8 mouse cellular contexts compared by ENCODE assay signal in the genomic region with DNA sequence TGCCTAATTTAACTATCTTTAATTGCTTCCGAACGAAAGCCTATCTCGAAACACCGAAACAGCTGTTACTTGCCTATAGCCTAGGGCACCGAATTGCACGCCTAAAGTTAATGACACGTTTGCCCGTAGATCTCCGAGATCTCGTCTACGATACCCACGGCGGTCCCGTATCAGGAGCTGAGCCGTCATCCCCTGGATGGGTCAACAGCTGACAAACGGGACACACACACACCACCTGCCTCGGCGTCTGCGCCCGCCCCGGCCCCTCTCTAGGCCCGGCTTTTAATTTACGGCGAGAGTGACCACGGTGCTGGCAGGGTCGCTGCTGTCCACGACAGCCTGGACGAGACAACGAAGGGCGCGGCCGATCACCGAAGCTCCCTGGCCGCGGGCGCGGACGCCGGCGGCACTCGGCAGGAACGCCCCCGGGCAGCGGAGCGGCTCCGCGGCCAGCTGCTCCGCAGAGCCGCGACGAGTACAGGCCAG. TPM values are rescaled to one million over a fixed set of nuclear protein-coding genes. Genes with fewer than 3 reads are reported as not detected.
A peak's percentile ranks its signal among the peaks of the same experiment; 100 is the strongest.
DNase-seq lines count a peak whose midpoint lies in the region; ATAC-seq and TF ChIP-seq lines count a peak whose summit lies in the region.

No protein-coding gene starts in this region.

- peak overlapping the region; percentile 96 for H3K9ac ChIP-seq in heart, postnatal 0 days (replicated peaks; ENCODE audit: low read depth, low read length)
- H3K9ac ChIP-seq in embryonic facial prominence, embryonic 12.5 days = peak overlapping the region; percentile 93
- peak overlapping the region; percentile 99 for H3K9ac ChIP-seq in intestine, postnatal 0 days (ENCODE audit: low read depth, low read length)

- WGBS in heart, postnatal 0 days = 1% methylated on average over 51 of the region's 51 CpGs
- WGBS in embryonic facial prominence, embryonic 12.5 days = under 1% methylated on average over 51 of the region's 51 CpGs
- WGBS in intestine, postnatal 0 days = under 1% methylated on average over 43 of the region's 51 CpGs

- no peak for TF ChIP-seq POLR2A in myocyte (IDR thresholded peaks at IDR 0.05; ENCODE audit: insufficient read length, low read depth)

- H3K4me1 ChIP-seq in heart, postnatal 0 days (ENCODE audit: control insufficient read depth, insufficient read depth) = peaks cover 7% of the 10 kb centered on the region
- H3K4me1 ChIP-seq in embryonic facial prominence, embryonic 12.5 days = peaks cover 13% of the 10 kb centered on the region
- no peaks in the 10 kb centered on the region; the same call in 1 of the 2 replicates for H3K4me1 ChIP-seq in intestine, postnatal 0 days (replicated peaks; ENCODE audit: control insufficient read depth, insufficient read depth, low read length)

- peak; percentile 27 for ATAC-seq in heart, postnatal 0 days (ENCODE audit: insufficient read depth, low read depth)
- peak; percentile 64 for ATAC-seq in embryonic facial prominence, embryonic 12.5 days (ENCODE audit: insufficient number of reproducible peaks, insufficient read depth, low FRiP score, low TSS enrichment)
- ATAC-seq in intestine, postnatal 0 days = peak; percentile 37

- TF ChIP-seq EP300 in heart, postnatal 0 days (IDR thresholded peaks at IDR 0.05; ENCODE audit: low read depth) = no peak

- H3K4me3 ChIP-seq in heart, postnatal 0 days (ENCODE audit: low read depth, low read length) = peak overlapping the region; percentile 93
- H3K4me3 ChIP-seq in embryonic facial prominence, embryonic 12.5 days = peak overlapping the region; percentile 78
- peak overlapping the region; percentile 89 for H3K4me3 ChIP-seq in intestine, postnatal 0 days (ENCODE audit: low read depth, low read length)
- H3K4me3 ChIP-seq in myocyte = peak overlapping the region; percentile 79

- H3ac ChIP-seq in myocyte (ENCODE audit: control insufficient read depth, insufficient read length) = peak overlapping the region; percentile 77

- H3K79me2 ChIP-seq in myocyte (ENCODE audit: control insufficient read depth, insufficient read depth) = peaks cover 61% of the 10 kb centered on the region

- DNase-seq in heart, postnatal 0 days (ENCODE audit: low spot score) = no peak
- DNase-seq in heart, postnatal 4 days = no peak
- DNase-seq in ES-CJ7 (ENCODE audit: low read depth, low spot score) = peak; percentile 66
- no peak for DNase-seq in adrenal gland, postnatal 36 days
- DNase-seq in layer of hippocampus, adult 8-10 months (ENCODE audit: low spot score in 2 of 2) = no peak

- H3K27ac ChIP-seq in heart, postnatal 0 days (ENCODE audit: low read depth) = peak overlapping the region; percentile 86
- peak overlapping the region; percentile 83 for H3K27ac ChIP-seq in embryonic facial prominence, embryonic 12.5 days
- peak overlapping the region; percentile 94 for H3K27ac ChIP-seq in intestine, postnatal 0 days (ENCODE audit: low read depth, low read length)

- no peak for TF ChIP-seq CTCF in heart, postnatal 0 days (IDR thresholded peaks at IDR 0.05; ENCODE audit: low read depth)
- no peak for TF ChIP-seq CTCF in intestine, postnatal 0 days (IDR thresholded peaks at IDR 0.05; ENCODE audit: low read depth)

- H3K4me2 ChIP-seq in heart, postnatal 0 days (ENCODE audit: low read depth, low read length) = peak overlapping the region; percentile 77
- peak overlapping the region; percentile 75 for H3K4me2 ChIP-seq in embryonic facial prominence, embryonic 12.5 days (replicated peaks)
- H3K4me2 ChIP-seq in intestine, postnatal 0 days (replicated peaks; ENCODE audit: low read depth) = peak overlapping the region; percentile 68
- peak overlapping the region; percentile 97 for H3K4me2 ChIP-seq in myocyte (ENCODE audit: low read depth)

- H3K27me3 ChIP-seq in heart, postnatal 0 days (ENCODE audit: control insufficient read depth, insufficient read depth, low read length) = no peaks in the 10 kb centered on the region
- no peaks in the 10 kb centered on the region for H3K27me3 ChIP-seq in embryonic facial prominence, embryonic 12.5 days
- no peaks in the 10 kb centered on the region for H3K27me3 ChIP-seq in intestine, postnatal 0 days (replicated peaks; ENCODE audit: control insufficient read depth, insufficient read depth, low read length)
- no peaks in the 10 kb centered on the region for H3K27me3 ChIP-seq in myocyte (ENCODE audit: control insufficient read depth, insufficient read depth, insufficient read length)

- H3K36me3 ChIP-seq in heart, postnatal 0 days (replicated peaks; ENCODE audit: control insufficient read depth, insufficient read depth, low read length) = peaks cover under 1% of the 10 kb centered on the region; the same call in 1 of the 2 replicates
- H3K36me3 ChIP-seq in embryonic facial prominence, embryonic 12.5 days = no peaks in the 10 kb centered on the region
- 0 out of 2 replicates have a peak, but pooled peaks cover 5% of the 10 kb centered on the region for H3K36me3 ChIP-seq in intestine, postnatal 0 days (ENCODE audit: control insufficient read depth, insufficient read depth)
- peaks cover 5% of the 10 kb centered on the region for H3K36me3 ChIP-seq in myocyte (ENCODE audit: control insufficient read depth, insufficient read depth)

- no peaks in the 10 kb centered on the region for H3K9me3 ChIP-seq in heart, postnatal 0 days (replicated peaks; ENCODE audit: control insufficient read depth, low read length)
- no peaks in the 10 kb centered on the region for H3K9me3 ChIP-seq in embryonic facial prominence, embryonic 12.5 days
- H3K9me3 ChIP-seq in intestine, postnatal 0 days (ENCODE audit: control insufficient read depth) = no peaks in the 10 kb centered on the region

TF ChIP-seq in myocyte, 11 proteins besides CTCF, POLR2A, EP300 and RAD21:
- TF ChIP-seq MYOG (IDR thresholded peaks at IDR 0.05; ENCODE audit: control insufficient read depth in 1 of 3, insufficient read depth in 1 of 3, insufficient read length in 2 of 3, low read depth in 2 of 3) (peak in 1 of 3 experiments; percentile 22), POLR2AphosphoS2 (IDR thresholded peaks at IDR 0.05; ENCODE audit: insufficient read length, low read depth) (no peak), CEBPB (IDR thresholded peaks at IDR 0.05; ENCODE audit: insufficient read depth, poor library complexity, severe bottlenecking) (no peak)

RNA-seq across cellular contexts. Expression of gene Ergic2, which starts 0.7 kb away (rescaled TPM):
- total RNA-seq in heart, postnatal 0 days (2014; rRNA removed; ENCODE audit: low replicate concordance) = 57.9 and 130 TPM in 2 replicates
- polyA plus RNA-seq in heart, postnatal 0 days (2015; fragmentation: Nextera tagmentation; extraction: Ambion mirVana) = 132 and 133 TPM in 2 replicates
- total RNA-seq in heart, postnatal 4 days (2021) = 10 to 100 TPM; 79.9 to 81.0 TPM
- 206 and 221 TPM in 2 replicates for polyA plus RNA-seq in embryonic facial prominence, embryonic 12.5 days (2016; fragmentation: Nextera tagmentation; extraction: Ambion mirVana)
- 198 and 202 TPM in 2 replicates for polyA plus RNA-seq in intestine, postnatal 0 days (2015; fragmentation: Nextera tagmentation; extraction: Ambion mirVana)
- polyA plus RNA-seq in myocyte (2012; fragmentation: generic; extraction: Trizol) = 40.3 TPM
- 10 to 100 TPM; 72.0 to 83.2 TPM for total RNA-seq in adrenal gland, postnatal 36 days (2021)
- total RNA-seq in layer of hippocampus, adult 8-10 months (2022) = 10 to 100 TPM; 56.9 to 81.3 (median 72.5) TPM
